Mouse (Mus musculus) embryonic fibroblast, embryonic 13.5 days (primary cell): ENCODE measurements around the gene Fam71a.

Experiments
- CTCF ChIP-seq: IDR thresholded peaks from 2 replicates; pipeline ENCODE4 v1.5.1; 2011; ENCODE audit warnings: mild to moderate bottlenecking, control low read depth, low read length, moderate library complexity, borderline replicate concordance; ENCODE audit not compliant: insufficient read depth
- POLR2A ChIP-seq: IDR thresholded peaks from 2 replicates; pipeline ENCODE4 v1.6.1; 2011; ENCODE audit warnings: low read depth, mild to moderate bottlenecking, control low read depth, low read length, moderate library complexity

DNA sequence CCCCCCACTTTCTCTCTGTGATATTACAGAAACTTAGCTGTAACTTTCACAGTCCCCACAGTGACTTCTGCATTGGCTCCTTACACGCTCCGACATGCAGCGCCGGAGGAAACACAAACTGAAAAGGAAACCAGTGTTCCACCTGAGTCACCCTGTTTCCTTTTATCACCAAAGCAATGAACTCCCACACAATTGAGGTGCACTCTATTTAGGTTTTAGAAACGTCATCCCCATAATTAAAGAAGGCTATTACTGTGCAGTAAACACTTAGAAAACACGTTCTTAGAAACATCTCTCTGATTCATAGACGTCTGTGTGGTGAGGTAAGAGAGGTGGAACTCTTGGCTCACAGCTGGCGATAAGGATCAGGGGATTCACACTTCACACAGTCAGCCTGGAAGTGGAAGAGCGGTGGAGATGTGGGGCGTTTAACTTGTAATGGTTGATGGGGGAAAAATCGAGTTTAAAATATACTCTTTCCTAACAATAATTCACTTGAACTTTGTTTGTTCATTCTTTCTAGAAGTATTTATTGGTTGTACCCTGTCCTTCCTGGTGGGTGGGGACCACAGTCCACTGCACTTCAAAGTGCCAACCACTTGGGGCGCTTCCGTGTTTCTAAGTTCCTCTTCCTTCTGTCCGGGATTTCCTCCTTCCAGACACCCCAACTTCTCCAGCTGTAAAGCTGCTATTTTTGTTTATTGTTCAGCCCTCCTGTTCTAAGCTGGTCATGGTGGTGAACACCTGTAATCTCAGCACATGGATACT is 29.2 kb upstream of the Fam71a start:
- TF ChIP-seq CTCF (no peak), POLR2A (no peak)
